Mouse (Mus musculus): ENCODE results near the gene Csnk1g1. TPM values are rescaled to one million over a fixed set of nuclear protein-coding genes. Genes with fewer than 3 reads are reported as not detected.

Csnk1g1 gene
- polyA plus RNA-seq, 1 experiment = 12.4 TPM

DNA sequence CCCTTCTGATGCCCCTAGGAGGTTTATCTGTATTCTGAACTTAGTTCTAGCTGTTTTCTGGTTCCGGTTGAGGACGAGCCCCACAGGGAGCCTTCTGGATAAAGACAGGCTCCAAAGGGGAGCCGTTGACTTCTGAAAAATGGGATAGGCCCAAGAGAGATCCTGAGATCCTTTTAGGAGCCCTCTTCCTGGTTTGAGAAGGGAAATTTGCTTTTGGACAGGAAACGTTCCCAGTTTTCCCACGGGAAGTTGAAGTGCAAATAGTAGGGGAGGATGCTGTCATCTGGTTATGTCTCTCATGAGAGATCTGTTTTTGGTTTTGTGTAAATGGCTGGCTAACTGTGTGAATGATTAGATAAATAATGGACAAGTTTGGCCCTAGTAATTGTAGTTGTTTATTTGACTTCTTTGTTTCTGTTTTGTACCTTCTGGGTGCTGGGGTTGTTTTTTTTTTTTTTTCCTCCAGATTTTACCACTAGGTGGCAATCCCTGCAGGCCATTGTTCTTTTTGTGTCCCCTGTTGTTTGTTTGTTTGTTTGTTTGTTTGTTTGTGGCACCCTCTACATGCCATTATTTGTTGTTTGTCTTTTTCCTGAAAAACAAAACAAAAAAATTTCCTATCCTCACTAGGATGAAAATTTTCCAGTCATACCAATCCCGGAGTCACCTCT, 141.3 kb downstream of the Csnk1g1 start:
- no peak for DNase-seq
- no peaks in the 10 kb centered on the region for H3K27me3 ChIP-seq (ENCODE audit: control insufficient read depth, insufficient read depth, low read length)
- H3K4me3 ChIP-seq (ENCODE audit: control insufficient read depth, insufficient read depth, low read length) = no peak overlapping the region
- no peak overlapping the region for H3K27ac ChIP-seq (ENCODE audit: control insufficient read depth, insufficient read depth, low read length)
- no peaks in the 10 kb centered on the region for H3K36me3 ChIP-seq (ENCODE audit: control insufficient read depth, insufficient read depth, low read length)
- 85% methylated on average over 6 of the region's 6 CpGs for WGBS
- H3K4me1 ChIP-seq (replicated peaks; ENCODE audit: control insufficient read depth, insufficient read depth, low read length) = no peaks in the 10 kb centered on the region
- no peak for TF ChIP-seq POLR2A (IDR thresholded peaks at IDR 0.05; ENCODE audit: control insufficient read depth, extremely low read depth, insufficient read depth, low read length, poor library complexity)
- no peak for TF ChIP-seq CTCF (IDR thresholded peaks at IDR 0.05; ENCODE audit: borderline replicate concordance, control insufficient read depth, extremely low read depth, insufficient read depth, low read length, poor library complexity)

DNA sequence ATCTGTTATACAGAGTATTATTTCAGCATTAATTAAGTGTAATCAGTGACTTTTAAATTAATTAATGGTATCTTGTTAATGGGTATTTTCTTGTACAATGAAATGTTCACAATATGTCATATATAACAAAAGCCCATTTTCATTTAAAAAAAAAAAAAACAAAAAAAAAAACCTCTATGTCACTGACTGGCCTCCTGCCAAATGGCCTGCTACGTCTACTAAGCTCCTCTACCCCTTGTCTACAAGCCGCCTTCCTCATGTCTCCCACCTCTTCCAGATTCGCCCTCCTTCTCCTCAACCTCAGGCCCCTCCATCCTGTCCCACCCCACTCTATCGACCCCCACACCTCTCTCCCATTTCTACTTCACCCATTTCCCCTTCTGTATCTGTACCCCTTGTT, 142.8 kb downstream of the Csnk1g1 start:
- H3K4me3 ChIP-seq (ENCODE audit: control insufficient read depth, insufficient read depth, low read length) = no peak overlapping the region
- no peak overlapping the region for H3K27ac ChIP-seq (ENCODE audit: control insufficient read depth, insufficient read depth, low read length)
- no peaks in the 10 kb centered on the region for H3K27me3 ChIP-seq (ENCODE audit: control insufficient read depth, insufficient read depth, low read length)
- H3K4me1 ChIP-seq (replicated peaks; ENCODE audit: control insufficient read depth, insufficient read depth, low read length) = no peaks in the 10 kb centered on the region
- DNase-seq = no peak
- H3K36me3 ChIP-seq (ENCODE audit: control insufficient read depth, insufficient read depth, low read length) = no peaks in the 10 kb centered on the region
- TF ChIP-seq POLR2A (IDR thresholded peaks at IDR 0.05; ENCODE audit: control insufficient read depth, extremely low read depth, insufficient read depth, low read length, poor library complexity) = no peak
- TF ChIP-seq CTCF (IDR thresholded peaks at IDR 0.05; ENCODE audit: borderline replicate concordance, control insufficient read depth, extremely low read depth, insufficient read depth, low read length, poor library complexity) = no peak
- WGBS = 82% methylated on average over 4 of the region's 4 CpGs

DNA sequence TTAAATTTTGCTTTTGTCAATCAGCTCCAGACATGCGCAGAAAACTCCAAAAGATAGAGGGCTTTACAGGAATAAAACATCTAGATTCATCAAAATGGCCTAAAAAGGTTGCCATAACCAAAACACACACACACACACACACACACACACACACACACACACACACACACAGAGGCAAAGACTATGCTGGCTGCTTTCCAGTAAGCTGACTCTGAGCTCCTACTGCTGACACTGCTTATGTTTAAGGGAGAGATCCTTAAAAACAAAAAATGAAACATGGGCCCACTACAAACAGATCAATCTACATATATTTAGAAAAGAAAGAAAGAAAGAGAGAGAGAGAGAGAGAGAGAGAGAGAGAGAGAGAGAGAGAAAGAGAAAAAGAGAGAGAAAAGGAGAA, 144.0 kb downstream of the Csnk1g1 start:
- no peaks in the 10 kb centered on the region for H3K4me1 ChIP-seq (replicated peaks; ENCODE audit: control insufficient read depth, insufficient read depth, low read length)
- H3K27me3 ChIP-seq (ENCODE audit: control insufficient read depth, insufficient read depth, low read length) = no peaks in the 10 kb centered on the region
- H3K36me3 ChIP-seq (ENCODE audit: control insufficient read depth, insufficient read depth, low read length) = no peaks in the 10 kb centered on the region
- H3K4me3 ChIP-seq (ENCODE audit: control insufficient read depth, insufficient read depth, low read length) = no peak overlapping the region
- no peak for DNase-seq
- H3K27ac ChIP-seq (ENCODE audit: control insufficient read depth, insufficient read depth, low read length) = no peak overlapping the region
- WGBS = 96% methylated on average over 1 of the region's 1 CpGs
- TF ChIP-seq CTCF (IDR thresholded peaks at IDR 0.05; ENCODE audit: borderline replicate concordance, control insufficient read depth, extremely low read depth, insufficient read depth, low read length, poor library complexity) (no peak), POLR2A (IDR thresholded peaks at IDR 0.05; ENCODE audit: control insufficient read depth, extremely low read depth, insufficient read depth, low read length, poor library complexity) (no peak)

DNA sequence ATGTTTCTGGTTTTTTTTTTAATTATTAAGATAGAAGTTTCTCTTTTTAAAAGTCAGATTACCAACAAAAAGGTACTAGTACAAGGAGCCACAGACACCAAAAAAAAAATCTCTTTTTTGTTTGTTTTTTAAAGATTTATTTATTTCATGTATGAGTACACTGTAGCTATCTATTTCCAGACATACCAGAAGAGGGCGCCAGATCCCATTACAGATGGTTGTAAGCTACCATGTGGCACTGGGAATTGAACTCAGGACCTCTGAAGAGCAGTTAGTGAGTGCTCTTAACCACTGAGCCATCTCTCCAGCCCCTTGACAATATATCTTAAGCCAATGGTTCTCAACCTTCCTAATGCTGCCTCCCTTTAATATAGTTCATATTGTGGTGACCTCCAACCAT, 144.9 kb downstream of the Csnk1g1 start:
- DNase-seq = no peak
- no peaks in the 10 kb centered on the region for H3K36me3 ChIP-seq (ENCODE audit: control insufficient read depth, insufficient read depth, low read length)
- no peaks in the 10 kb centered on the region for H3K27me3 ChIP-seq (ENCODE audit: control insufficient read depth, insufficient read depth, low read length)
- H3K4me1 ChIP-seq (replicated peaks; ENCODE audit: control insufficient read depth, insufficient read depth, low read length) = no peaks in the 10 kb centered on the region
- no peak overlapping the region for H3K27ac ChIP-seq (ENCODE audit: control insufficient read depth, insufficient read depth, low read length)
- H3K4me3 ChIP-seq (ENCODE audit: control insufficient read depth, insufficient read depth, low read length) = no peak overlapping the region
- WGBS = 77% methylated on average over 1 of the region's 1 CpGs
- TF ChIP-seq POLR2A (IDR thresholded peaks at IDR 0.05; ENCODE audit: control insufficient read depth, extremely low read depth, insufficient read depth, low read length, poor library complexity) = no peak
- no peak for TF ChIP-seq CTCF (IDR thresholded peaks at IDR 0.05; ENCODE audit: borderline replicate concordance, control insufficient read depth, extremely low read depth, insufficient read depth, low read length, poor library complexity)

DNA sequence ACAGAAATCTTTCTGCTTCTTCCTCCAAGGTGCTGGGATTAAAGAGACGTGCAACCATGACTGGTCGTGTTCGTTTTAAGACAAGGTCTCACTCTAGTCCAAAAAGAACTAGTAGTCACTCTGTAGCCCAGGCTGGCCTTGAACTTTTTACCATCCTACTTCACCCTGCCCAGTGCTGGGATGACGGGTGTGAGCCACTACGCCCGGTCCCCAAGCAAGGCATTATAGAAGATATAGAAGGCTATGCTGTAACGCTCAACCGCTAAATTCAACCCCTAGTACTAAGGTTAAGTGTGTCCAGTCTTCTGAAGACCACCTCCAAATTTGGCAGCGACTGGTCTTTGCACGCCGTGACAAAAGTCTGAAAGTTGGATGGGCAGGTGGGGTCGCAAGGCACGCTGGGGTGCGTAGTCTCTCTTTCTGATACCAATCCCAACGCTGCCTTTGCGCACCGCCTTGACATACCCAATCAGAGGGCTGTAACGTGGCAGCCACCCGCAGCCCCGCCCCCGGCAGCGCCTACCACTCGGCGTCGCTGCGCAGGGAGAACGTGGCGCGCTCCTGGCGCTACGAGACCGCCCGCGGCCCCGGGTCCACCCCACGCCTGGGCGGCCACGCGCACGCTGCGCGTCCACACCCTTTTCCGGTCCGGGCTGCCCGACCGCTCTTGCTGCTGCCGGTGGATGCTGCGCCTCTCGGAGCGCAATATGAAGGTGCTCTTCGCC, 151.0 kb downstream of the Csnk1g1 start, which contains the start of gene Ppib:
Ppib (plus strand) TSS at position 640 of the 725 bp plus-strand sequence.
- under 1% methylated on average over 51 of the region's 51 CpGs for WGBS
- peak within 1 kb of the TSS; percentile 52 for H3K4me3 ChIP-seq (ENCODE audit: control insufficient read depth, insufficient read depth, low read length)
- no peak within 1 kb of the TSS for H3K27ac ChIP-seq (ENCODE audit: control insufficient read depth, insufficient read depth, low read length)
- no peaks in the 10 kb centered on the region for H3K27me3 ChIP-seq (ENCODE audit: control insufficient read depth, insufficient read depth, low read length)
- TF ChIP-seq CTCF (IDR thresholded peaks at IDR 0.05; ENCODE audit: borderline replicate concordance, control insufficient read depth, extremely low read depth, insufficient read depth, low read length, poor library complexity) (peak; percentile 67), POLR2A (IDR thresholded peaks at IDR 0.05; ENCODE audit: control insufficient read depth, extremely low read depth, insufficient read depth, low read length, poor library complexity) (peak; percentile 89)
- H3K36me3 ChIP-seq (ENCODE audit: control insufficient read depth, insufficient read depth, low read length) = peaks cover 15% of the 10 kb centered on the region
- peak; percentile 97 for DNase-seq
- H3K4me1 ChIP-seq (replicated peaks; ENCODE audit: control insufficient read depth, insufficient read depth, low read length) = peaks cover 2% of the 10 kb centered on the region; the same call in 1 of the 2 replicates

DNA sequence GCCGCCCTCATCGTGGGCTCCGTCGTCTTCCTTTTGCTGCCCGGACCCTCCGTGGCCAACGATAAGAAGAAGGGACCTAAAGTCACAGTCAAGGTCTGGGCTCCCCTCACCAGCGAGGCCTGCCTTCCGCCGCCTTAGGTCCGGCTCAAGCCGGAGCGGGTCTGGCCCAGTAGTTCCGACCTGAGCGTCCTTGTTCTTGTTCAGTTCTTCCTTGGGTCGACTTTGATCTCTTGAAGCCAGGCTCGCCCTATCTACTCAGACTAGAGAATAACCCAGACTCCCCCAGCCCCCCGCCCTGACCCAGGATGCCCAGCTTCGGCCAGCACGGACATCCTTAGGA, 151.6 kb downstream of the Csnk1g1 start:
- Histone ChIP-seq H3K4me3 (ENCODE audit: control insufficient read depth, insufficient read depth, low read length) (peak overlapping the region; percentile 52), H3K27ac (ENCODE audit: control insufficient read depth, insufficient read depth, low read length) (no peak overlapping the region), H3K4me1 (replicated peaks; ENCODE audit: control insufficient read depth, insufficient read depth, low read length) (peaks cover 2% of the 10 kb centered on the region; the same call in 1 of the 2 replicates), H3K27me3 (ENCODE audit: control insufficient read depth, insufficient read depth, low read length) (no peaks in the 10 kb centered on the region), H3K36me3 (ENCODE audit: control insufficient read depth, insufficient read depth, low read length) (peaks cover 18% of the 10 kb centered on the region)
- no peak for DNase-seq
- WGBS = under 1% methylated on average over 20 of the region's 20 CpGs
- TF ChIP-seq CTCF (IDR thresholded peaks at IDR 0.05; ENCODE audit: borderline replicate concordance, control insufficient read depth, extremely low read depth, insufficient read depth, low read length, poor library complexity) (no peak), POLR2A (IDR thresholded peaks at IDR 0.05; ENCODE audit: control insufficient read depth, extremely low read depth, insufficient read depth, low read length, poor library complexity) (no peak)
